Mouse (Mus musculus): ENCODE measurements around the gene Mcpt8. TPM values are rescaled to one million over a fixed set of nuclear protein-coding genes. Genes with fewer than 3 reads are reported as not detected.
A peak's percentile ranks its signal among the peaks of the same experiment; 100 is the strongest.
"Not testable (repeated sequence)": the region's sequence is repeated elsewhere in the genome, so short reads cannot be mapped to it uniquely, and the experiment has no call there.

Gene Mcpt8
- polyA plus RNA-seq (2012; ENCODE audit: insufficient read depth, insufficient read length, missing spikeins): 0.67 TPM in 1 of 2 replicates, not detected in the other

- Histone ChIP-seq H3K4me1 (ENCODE audit: control insufficient read depth, insufficient read depth, low read length) (no peaks in the 10 kb centered on the region), H3K27ac (ENCODE audit: insufficient read depth, low read depth, low read length) (no peak within 1 kb of the TSS), H3K4me3 (ENCODE audit: insufficient read depth, low read length) (no peak within 1 kb of the TSS)
- TF ChIP-seq POLR2A (IDR thresholded peaks at IDR 0.05; ENCODE audit: borderline replicate concordance, low read depth, low read length) (no peak), CTCF (IDR thresholded peaks at IDR 0.05; ENCODE audit: low read depth, low read length) (no peak)
Measured at GRCm38 (mm10) chr14:56085167-56085566, at the start of gene Mcpt8. Gene Mcpt8 (minus strand): TSS chr14:56085273.

GRCm38 (mm10) chr14:56133675-56134074 is 48.6 kb upstream of the Mcpt8 start:
- H3K4me3 ChIP-seq (ENCODE audit: insufficient read depth, low read length); H3K27ac ChIP-seq (ENCODE audit: insufficient read depth, low read depth, low read length); H3K4me1 ChIP-seq (ENCODE audit: control insufficient read depth, insufficient read depth, low read length): not testable (repeated sequence)

- H3K4me1 ChIP-seq (ENCODE audit: control insufficient read depth, insufficient read depth, low read length); H3K27ac ChIP-seq (ENCODE audit: insufficient read depth, low read depth, low read length); H3K4me3 ChIP-seq (ENCODE audit: insufficient read depth, low read length): not testable (repeated sequence)
Measured at GRCm38 (mm10) chr14:56132508-56132907, 47.4 kb upstream of the Mcpt8 start, which contains the start of gene Gzmd. Gene Gzmd (minus strand): TSS chr14:56132608.

- no peak overlapping the region for H3K4me3 ChIP-seq (ENCODE audit: insufficient read depth, low read length)
- TF ChIP-seq CTCF (IDR thresholded peaks at IDR 0.05; ENCODE audit: low read depth, low read length) (no peak), POLR2A (IDR thresholded peaks at IDR 0.05; ENCODE audit: borderline replicate concordance, low read depth, low read length) (no peak)
- H3K27ac ChIP-seq (ENCODE audit: insufficient read depth, low read depth, low read length): no peak overlapping the region
- no peaks in the 10 kb centered on the region for H3K4me1 ChIP-seq (ENCODE audit: control insufficient read depth, insufficient read depth, low read length)
Measured at GRCm38 (mm10) chr14:56128341-56128740, 43.3 kb upstream of the Mcpt8 start.

- TF ChIP-seq POLR2A (IDR thresholded peaks at IDR 0.05; ENCODE audit: borderline replicate concordance, low read depth, low read length) (no peak), CTCF (IDR thresholded peaks at IDR 0.05; ENCODE audit: low read depth, low read length) (no peak)
- Histone ChIP-seq H3K4me3 (ENCODE audit: insufficient read depth, low read length) (no peak overlapping the region), H3K27ac (ENCODE audit: insufficient read depth, low read depth, low read length) (no peak overlapping the region), H3K4me1 (ENCODE audit: control insufficient read depth, insufficient read depth, low read length) (no peaks in the 10 kb centered on the region)
Measured at GRCm38 (mm10) chr14:56123516-56123915, 38.4 kb upstream of the Mcpt8 start.

GRCm38 (mm10) chr14:56120525-56120924 is 35.5 kb upstream of the Mcpt8 start, which contains the start of gene Gzme:
Gene Gzme (minus strand): TSS chr14:56120625.
- no peak within 1 kb of the TSS for H3K4me3 ChIP-seq (ENCODE audit: insufficient read depth, low read length)

GRCm38 (mm10) chr14:56115531-56116310 is 30.6 kb upstream of the Mcpt8 start:
- not testable (repeated sequence) for H3K4me1 ChIP-seq (ENCODE audit: control insufficient read depth, insufficient read depth, low read length); H3K27ac ChIP-seq (ENCODE audit: insufficient read depth, low read depth, low read length); H3K4me3 ChIP-seq (ENCODE audit: insufficient read depth, low read length)

More at GRCm38 (mm10) chr14:56120525-56120924, 35.5 kb upstream of the Mcpt8 start, which contains the start of gene Gzme:
- Histone ChIP-seq H3K4me1 (ENCODE audit: control insufficient read depth, insufficient read depth, low read length) (no peaks in the 10 kb centered on the region), H3K27ac (ENCODE audit: insufficient read depth, low read depth, low read length) (no peak within 1 kb of the TSS)
- TF ChIP-seq CTCF (IDR thresholded peaks at IDR 0.05; ENCODE audit: low read depth, low read length): no peak
- no peak for TF ChIP-seq POLR2A (IDR thresholded peaks at IDR 0.05; ENCODE audit: borderline replicate concordance, low read depth, low read length)

- peak overlapping the region; percentile 74 for H3K27ac ChIP-seq (ENCODE audit: insufficient read depth, low read depth, low read length)
- no peak for TF ChIP-seq CTCF (IDR thresholded peaks at IDR 0.05; ENCODE audit: low read depth, low read length)
- TF ChIP-seq POLR2A (IDR thresholded peaks at IDR 0.05; ENCODE audit: borderline replicate concordance, low read depth, low read length): no peak
- peak overlapping the region; percentile 34 for H3K4me3 ChIP-seq (ENCODE audit: insufficient read depth, low read length)
- H3K4me1 ChIP-seq (ENCODE audit: control insufficient read depth, insufficient read depth, low read length): peaks cover 14% of the 10 kb centered on the region
Measured at GRCm38 (mm10) chr14:56105447-56106180, 20.5 kb upstream of the Mcpt8 start.

GRCm38 (mm10) chr14:56105016-56105415 is 19.9 kb upstream of the Mcpt8 start:
- TF ChIP-seq CTCF (IDR thresholded peaks at IDR 0.05; ENCODE audit: low read depth, low read length): no peak
- no peak for TF ChIP-seq POLR2A (IDR thresholded peaks at IDR 0.05; ENCODE audit: borderline replicate concordance, low read depth, low read length)
- peak overlapping the region; percentile 63 for H3K27ac ChIP-seq (ENCODE audit: insufficient read depth, low read depth, low read length)
- no peak overlapping the region for H3K4me3 ChIP-seq (ENCODE audit: insufficient read depth, low read length)
- H3K4me1 ChIP-seq (ENCODE audit: control insufficient read depth, insufficient read depth, low read length): peaks cover 14% of the 10 kb centered on the region

- TF ChIP-seq CTCF (IDR thresholded peaks at IDR 0.05; ENCODE audit: low read depth, low read length): no peak
- TF ChIP-seq POLR2A (IDR thresholded peaks at IDR 0.05; ENCODE audit: borderline replicate concordance, low read depth, low read length): no peak
- Histone ChIP-seq H3K27ac (ENCODE audit: insufficient read depth, low read depth, low read length) (no peak overlapping the region), H3K4me3 (ENCODE audit: insufficient read depth, low read length) (no peak overlapping the region), H3K4me1 (ENCODE audit: control insufficient read depth, insufficient read depth, low read length) (peaks cover 14% of the 10 kb centered on the region)
Measured at GRCm38 (mm10) chr14:56103452-56103851, 18.4 kb upstream of the Mcpt8 start.
